Mouse (Mus musculus) midbrain, embryonic 11.5 days (tissue): Measurements from ENCODE around the gene Hkdc1. TPM values are rescaled to one million over a fixed set of nuclear protein-coding genes. Genes with fewer than 3 reads are reported as not detected.

ENCODE experiments used
- ATAC-seq: fragments of 200-750 bp; cut with Nextera tagmentation; 2 replicates; pipeline ENCODE4 v1.8.0; 2017; ENCODE audit warnings: moderate TSS enrichment, moderate library complexity; ENCODE audit not compliant: low FRiP score
- DNase-seq: peaks from one replicate; pipeline ENCODE4 v3.0.0; 2015; ENCODE audit warnings: low spot score; ENCODE audit errors: missing footprints
- H3K27ac ChIP-seq: fragments of 300-500 bp; sonication (generic); 2 replicates; pipeline ENCODE4 v1.5.1; 2014; ENCODE audit warnings: low read depth, low read length
- H3K27me3 ChIP-seq: fragments of 300-500 bp; sonication (generic); 2 replicates; pipeline ENCODE4 v1.6.1; 2014; ENCODE audit warnings: mild to moderate bottlenecking, low read length, moderate library complexity, mixed read lengths; ENCODE audit not compliant: control insufficient read depth, insufficient read depth
- H3K36me3 ChIP-seq: fragments of 300-500 bp; sonication (generic); 2 replicates; pipeline ENCODE4 v1.6.1; 2014; ENCODE audit warnings: mild to moderate bottlenecking, low read length, moderate library complexity, mixed read lengths; ENCODE audit not compliant: control insufficient read depth, insufficient read depth
- H3K4me1 ChIP-seq: fragments of 300-500 bp; sonication (generic); 2 replicates; pipeline ENCODE4 v1.6.1; 2014; ENCODE audit warnings: low read length; ENCODE audit not compliant: control insufficient read depth, insufficient read depth
- H3K4me2 ChIP-seq: fragments of 300-500 bp; sonication (generic); 2 replicates; pipeline ENCODE4 v1.6.1; 2014; ENCODE audit warnings: mild to moderate bottlenecking, moderate library complexity
- H3K4me3 ChIP-seq: fragments of 300-500 bp; sonication (generic); 2 replicates; pipeline ENCODE4 v1.5.1; 2014; ENCODE audit warnings: low read depth, low read length
- H3K9ac ChIP-seq: fragments of 300-500 bp; sonication (generic); 2 replicates; pipeline ENCODE4 v1.6.1; 2014; ENCODE audit warnings: low read length
- H3K9me3 ChIP-seq: fragments of 300-500 bp; sonication (generic); 2 replicates; pipeline ENCODE4 v1.6.1; 2016; ENCODE audit warnings: low read length; ENCODE audit not compliant: control insufficient read depth
- WGBS: fragments of 180-500 bp; shearing (Covaris S2); extraction: QIAGEN DNeasy Blood & Tissue Kit; methylation state at CpG from one replicate; pipeline ENCODE4 v1.1.7; 2014; 5-methylcytosine and 5-hydroxymethylcytosine counted together
- polyA plus RNA-seq: library from polyadenylated mRNA; unstranded; fragments of >200 nt; fragmentation: Nextera tagmentation; extraction: Ambion mirVana; gene quantifications from 2 replicates; pipeline ENCODE4 v1.2.1, GENCODE M21; 2014

The Hkdc1 gene
- polyA plus RNA-seq, 1 experiment from 2014 or later, result 0.11 TPM

DNA sequence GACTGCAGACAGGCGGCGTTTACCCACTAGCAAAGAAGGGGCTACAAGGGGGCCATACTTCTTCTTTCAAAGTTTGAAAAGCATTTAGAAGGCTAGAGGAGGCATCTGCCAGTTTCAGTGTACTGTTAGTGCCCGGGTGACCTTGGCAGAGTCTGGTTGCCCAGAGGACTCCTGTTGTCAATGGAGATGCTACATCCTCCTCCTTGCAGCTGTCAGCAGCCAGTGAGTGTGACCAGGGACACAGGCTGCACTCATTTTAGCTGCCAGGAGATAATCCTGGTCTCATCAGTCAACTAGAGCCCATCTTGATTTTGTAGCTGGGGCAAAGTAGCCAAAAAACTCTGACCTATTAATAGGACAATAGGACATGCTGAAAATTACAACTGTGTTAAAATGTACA is 1.2 kb downstream of the Hkdc1 start:
- no peak for ATAC-seq
- H3K27ac ChIP-seq, result no peak overlapping the region
- H3K27me3 ChIP-seq, result no peaks in the 10 kb centered on the region
- 87% methylated on average over 3 of the region's 3 CpGs for WGBS
- H3K9ac ChIP-seq, result no peak overlapping the region
- H3K4me2 ChIP-seq, result no peak overlapping the region
- no peak for DNase-seq
- no peaks in the 10 kb centered on the region for H3K4me1 ChIP-seq
- H3K36me3 ChIP-seq, result no peaks in the 10 kb centered on the region
- no peak overlapping the region for H3K4me3 ChIP-seq
- H3K9me3 ChIP-seq, result no peaks in the 10 kb centered on the region

DNA sequence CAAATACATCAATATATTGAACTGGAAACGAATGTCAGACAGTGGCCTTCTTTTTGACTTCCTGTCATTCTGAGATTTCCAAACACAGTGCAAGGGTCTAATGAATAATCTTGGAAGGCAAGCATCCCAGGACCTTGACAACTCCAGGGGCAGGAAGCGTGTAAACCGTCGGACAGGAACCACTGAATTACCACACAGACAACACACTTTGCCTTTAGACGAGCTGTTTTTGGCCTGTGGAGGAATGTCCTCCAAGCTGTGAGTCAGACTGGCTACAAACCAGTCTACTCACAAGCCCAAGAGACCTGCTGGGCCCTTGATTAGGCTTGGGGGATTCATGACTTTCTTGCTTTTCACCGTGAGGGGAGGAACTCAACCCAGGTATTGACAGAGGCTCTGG is 1.9 kb downstream of the Hkdc1 start:
- Histone ChIP-seq H3K27me3 (no peaks in the 10 kb centered on the region), H3K27ac (no peak overlapping the region), H3K4me2 (no peak overlapping the region), H3K4me3 (no peak overlapping the region), H3K36me3 (no peaks in the 10 kb centered on the region), H3K9me3 (no peaks in the 10 kb centered on the region), H3K4me1 (no peaks in the 10 kb centered on the region), H3K9ac (no peak overlapping the region)
- DNase-seq (no peak), ATAC-seq (no peak)
- WGBS, result 79% methylated on average over 6 of the region's 6 CpGs

DNA sequence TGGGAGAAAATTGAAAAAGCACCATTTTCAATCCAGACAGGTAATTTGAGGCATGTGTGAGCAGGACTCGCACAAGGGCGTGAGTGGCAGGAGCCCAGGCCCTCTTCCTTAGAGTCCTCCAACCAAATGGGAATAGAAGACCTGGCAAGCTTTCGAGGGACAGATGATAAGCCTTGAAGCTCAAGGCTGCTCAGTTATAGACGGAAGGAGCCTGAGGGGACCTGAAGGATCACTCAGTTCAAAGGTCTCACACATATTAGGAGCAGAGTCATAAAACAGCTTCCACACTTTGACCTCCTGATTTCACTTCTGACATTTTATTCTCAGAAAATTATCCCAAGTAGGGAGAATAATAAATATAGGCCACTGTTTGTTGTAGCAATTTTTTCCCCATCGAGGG is 2.9 kb downstream of the Hkdc1 start:
- H3K4me2 ChIP-seq, result no peak overlapping the region

DNA sequence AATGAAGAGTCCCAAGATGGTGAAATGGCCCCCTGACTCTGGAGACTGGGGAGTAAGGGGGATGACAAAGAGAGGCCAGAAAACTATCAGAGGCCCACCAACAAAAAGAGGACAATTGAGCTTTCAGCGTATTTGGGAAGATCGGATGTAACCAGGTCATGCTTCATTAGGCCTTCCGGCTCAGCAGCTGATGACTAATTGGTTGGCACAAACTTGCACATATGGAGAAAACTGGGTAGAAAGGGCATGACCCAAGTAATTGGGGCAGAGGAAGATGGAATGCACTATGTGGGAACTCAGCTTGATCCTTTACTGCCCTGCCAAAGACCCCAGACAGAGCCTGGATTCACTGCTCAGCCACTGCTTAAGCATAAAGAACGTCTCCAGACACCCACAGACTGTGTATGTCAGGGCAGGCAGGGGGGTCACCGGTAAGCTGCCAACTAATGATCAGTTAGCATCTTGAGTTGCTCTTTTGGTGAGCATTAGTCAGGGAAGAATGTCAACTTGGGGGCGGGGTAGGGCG is 3.4 kb downstream of the Hkdc1 start:
- 64% methylated on average over 7 of the region's 7 CpGs for WGBS
- Histone ChIP-seq H3K4me1 (no peaks in the 10 kb centered on the region), H3K27ac (no peak overlapping the region), H3K36me3 (no peaks in the 10 kb centered on the region), H3K9me3 (no peaks in the 10 kb centered on the region), H3K9ac (no peak overlapping the region), H3K27me3 (no peaks in the 10 kb centered on the region), H3K4me2 (no peak overlapping the region), H3K4me3 (no peak overlapping the region)
- ATAC-seq, result no peak
- no peak for DNase-seq

More for the DNA sequence above, 2.9 kb downstream of the Hkdc1 start:
- Histone ChIP-seq H3K36me3 (no peaks in the 10 kb centered on the region), H3K4me3 (no peak overlapping the region), H3K27me3 (no peaks in the 10 kb centered on the region), H3K9ac (no peak overlapping the region), H3K9me3 (no peaks in the 10 kb centered on the region), H3K27ac (no peak overlapping the region), H3K4me1 (no peaks in the 10 kb centered on the region)
- 88% methylated on average over 5 of the region's 5 CpGs for WGBS
- DNase-seq (no peak), ATAC-seq (no peak)

DNA sequence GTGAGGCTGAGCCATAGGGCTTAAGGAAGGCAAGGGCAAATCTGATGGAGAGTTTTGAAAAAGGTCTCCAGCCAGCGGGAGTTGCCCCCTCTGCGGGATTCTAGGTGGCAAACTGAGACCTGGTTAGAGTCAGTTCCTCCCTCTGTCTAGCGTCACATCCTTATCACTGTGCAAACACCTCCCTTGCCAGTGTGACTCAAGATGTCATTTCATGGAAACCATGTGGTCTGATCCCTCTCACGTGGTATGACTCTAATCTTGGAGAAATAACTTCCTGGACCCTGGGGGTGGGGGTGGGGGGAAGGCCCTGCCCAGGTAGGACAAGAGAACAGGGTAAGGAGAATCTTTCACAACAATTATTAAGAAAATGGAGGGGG is 8.7 kb downstream of the Hkdc1 start:
- no peak overlapping the region for H3K27ac ChIP-seq

GRCm38 (mm10) chr10:62412906-62413605 is 9.2 kb downstream of the Hkdc1 start:
- no peaks in the 10 kb centered on the region for H3K9me3 ChIP-seq
- WGBS, result 34% methylated on average over 8 of the region's 8 CpGs
- H3K9ac ChIP-seq, result no peak overlapping the region
- H3K36me3 ChIP-seq, result no peaks in the 10 kb centered on the region
- ATAC-seq, result no peak
- no peak overlapping the region for H3K4me3 ChIP-seq
- DNase-seq, result no peak
- no peak overlapping the region for H3K4me2 ChIP-seq
- no peaks in the 10 kb centered on the region; the same call in 1 of the 2 replicates for H3K4me1 ChIP-seq
- no peak overlapping the region for H3K27ac ChIP-seq
- no peaks in the 10 kb centered on the region for H3K27me3 ChIP-seq

More for the DNA sequence above, 8.7 kb downstream of the Hkdc1 start:
- Histone ChIP-seq H3K4me3 (no peak overlapping the region), H3K4me1 (no peaks in the 10 kb centered on the region; the same call in 1 of the 2 replicates), H3K9me3 (no peaks in the 10 kb centered on the region), H3K36me3 (no peaks in the 10 kb centered on the region), H3K27me3 (no peaks in the 10 kb centered on the region), H3K9ac (no peak overlapping the region), H3K4me2 (no peak overlapping the region)
- ATAC-seq (no peak), DNase-seq (no peak)
- 50% methylated on average over 4 of the region's 4 CpGs for WGBS

DNA sequence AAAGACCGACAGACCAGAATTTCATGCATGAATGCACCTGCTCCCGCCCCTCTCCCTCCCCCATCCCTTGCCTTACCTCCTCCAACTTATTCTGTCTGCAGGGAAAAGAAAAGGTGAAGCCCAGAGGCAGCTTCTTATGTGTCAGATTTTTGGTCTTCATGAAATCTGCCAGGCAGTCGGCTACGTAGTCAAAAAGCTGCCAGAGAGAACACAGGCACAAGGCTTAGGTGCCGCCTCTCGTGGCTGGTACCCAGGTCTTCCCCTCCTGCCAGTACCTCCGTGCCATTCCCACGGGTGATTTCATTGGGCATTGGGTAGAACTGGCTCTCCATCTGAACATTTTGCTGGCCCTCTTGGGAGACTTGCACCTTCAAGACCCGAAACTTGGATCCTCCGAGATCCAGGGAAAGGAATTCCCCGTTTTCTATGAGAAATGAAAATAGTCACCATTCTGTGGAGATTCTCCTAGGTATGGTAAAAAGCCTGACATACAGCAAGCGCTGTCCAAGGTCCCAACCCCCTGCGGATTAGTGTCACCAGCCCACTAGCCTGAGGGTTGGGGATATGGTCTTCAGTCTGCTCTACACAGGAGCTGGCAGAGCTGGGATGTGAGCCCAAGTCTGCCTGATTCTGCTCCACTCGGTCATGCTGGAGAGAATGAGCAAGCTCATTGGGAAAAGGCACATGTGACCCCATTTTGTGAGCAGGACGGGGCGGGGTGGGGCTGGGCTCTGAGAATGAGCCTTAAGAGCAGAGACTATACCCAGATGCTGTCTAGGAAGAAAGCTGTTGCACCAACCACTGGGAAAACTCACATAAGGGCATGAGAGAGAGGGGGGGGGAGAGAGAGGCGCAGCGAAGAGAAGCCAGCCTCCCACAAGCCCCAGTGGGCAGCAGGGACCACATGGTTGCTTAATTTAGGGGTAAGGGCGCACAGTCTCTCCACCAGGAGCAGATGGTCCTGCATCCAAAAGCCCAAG is 10.6 kb downstream of the Hkdc1 start:
- Histone ChIP-seq H3K9ac (no peak overlapping the region), H3K27me3 (no peaks in the 10 kb centered on the region), H3K27ac (no peak overlapping the region), H3K9me3 (no peaks in the 10 kb centered on the region), H3K4me2 (no peak overlapping the region), H3K36me3 (no peaks in the 10 kb centered on the region), H3K4me3 (no peak overlapping the region), H3K4me1 (no peaks in the 10 kb centered on the region; the same call in 1 of the 2 replicates)
- ATAC-seq (no peak), DNase-seq (no peak)
- 68% methylated on average over 19 of the region's 19 CpGs for WGBS

DNA sequence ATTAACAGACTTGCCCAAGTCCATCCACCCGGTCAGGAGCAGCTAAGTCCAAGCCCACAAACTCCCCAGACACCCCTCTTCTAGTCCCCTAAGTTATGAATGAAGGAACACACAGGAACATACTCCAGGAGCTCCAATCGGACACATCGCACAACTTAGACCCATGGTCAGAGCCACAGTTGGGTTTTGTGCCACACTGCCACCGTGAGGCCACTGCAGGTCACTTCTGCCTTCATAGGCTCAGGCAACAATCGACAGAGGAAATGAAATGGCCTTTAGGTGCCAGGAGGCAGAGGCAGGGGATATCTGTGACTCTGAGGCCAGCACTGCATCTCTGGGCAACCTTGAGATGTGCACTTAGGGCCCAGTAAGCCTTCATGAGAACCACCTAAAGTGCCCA is 11.3 kb downstream of the Hkdc1 start:
- 17% methylated on average over 5 of the region's 5 CpGs for WGBS
- ATAC-seq, result peak; percentile 65

GRCm38 (mm10) chr10:62404901-62405300 is 17.4 kb downstream of the Hkdc1 start:
- H3K27ac ChIP-seq, result no peak overlapping the region
- no peaks in the 10 kb centered on the region for H3K36me3 ChIP-seq
- H3K27me3 ChIP-seq, result no peaks in the 10 kb centered on the region
- H3K4me1 ChIP-seq, result no peaks in the 10 kb centered on the region
- no peaks in the 10 kb centered on the region for H3K9me3 ChIP-seq
- peak overlapping the region; percentile 23 for H3K4me2 ChIP-seq
- H3K4me3 ChIP-seq, result no peak overlapping the region
- WGBS, result 40% methylated on average over 14 of the region's 14 CpGs
- ATAC-seq, result no peak
- no peak for DNase-seq
- no peak overlapping the region for H3K9ac ChIP-seq

More for the DNA sequence above, 11.3 kb downstream of the Hkdc1 start:
- H3K4me3 ChIP-seq, result no peak overlapping the region
- H3K4me2 ChIP-seq, result no peak overlapping the region
- H3K36me3 ChIP-seq, result no peaks in the 10 kb centered on the region
- no peaks in the 10 kb centered on the region for H3K27me3 ChIP-seq
- no peak overlapping the region for H3K27ac ChIP-seq
- DNase-seq, result peak; percentile 93
- no peaks in the 10 kb centered on the region; the same call in 1 of the 2 replicates for H3K4me1 ChIP-seq
- H3K9me3 ChIP-seq, result no peaks in the 10 kb centered on the region
- no peak overlapping the region for H3K9ac ChIP-seq
